Mouse (Mus musculus): ENCODE measurements around the gene Twist2. TPM values are rescaled to one million over a fixed set of nuclear protein-coding genes. Genes with fewer than 3 reads are reported as not detected.

Gene Twist2
- polyA plus RNA-seq, 1 experiment from 2014 or later = 2.7 TPM

GRCm38 (mm10) chr1:91883115-91883514 is 81.9 kb downstream of the Twist2 start:
- H3K4me2 ChIP-seq (replicated peaks; ENCODE audit: low read depth) = no peak overlapping the region
- no peak overlapping the region for H3K9ac ChIP-seq (ENCODE audit: low read depth, low read length)
- no peak for ATAC-seq
- WGBS = 30% methylated on average over 5 of the region's 5 CpGs
- H3K27ac ChIP-seq (ENCODE audit: low read depth, low read length) = no peak overlapping the region
- no peaks in the 10 kb centered on the region for H3K36me3 ChIP-seq (ENCODE audit: control insufficient read depth, insufficient read depth)
- no peaks in the 10 kb centered on the region for H3K27me3 ChIP-seq (replicated peaks; ENCODE audit: control insufficient read depth, insufficient read depth, low read length)
- H3K9me3 ChIP-seq (ENCODE audit: control insufficient read depth) = no peaks in the 10 kb centered on the region
- TF ChIP-seq CTCF (IDR thresholded peaks at IDR 0.05; ENCODE audit: low read depth) = no peak
- no peaks in the 10 kb centered on the region for H3K4me1 ChIP-seq (replicated peaks; ENCODE audit: control insufficient read depth, insufficient read depth, low read length)
- H3K4me3 ChIP-seq (ENCODE audit: low read depth, low read length) = no peak overlapping the region

- no peak for TF ChIP-seq CTCF (IDR thresholded peaks at IDR 0.05; ENCODE audit: low read depth)
- ATAC-seq = peak; percentile 83
- Histone ChIP-seq H3K9ac (ENCODE audit: low read depth, low read length) (no peak overlapping the region), H3K9me3 (ENCODE audit: control insufficient read depth) (no peaks in the 10 kb centered on the region), H3K4me1 (replicated peaks; ENCODE audit: control insufficient read depth, insufficient read depth, low read length) (no peaks in the 10 kb centered on the region), H3K36me3 (ENCODE audit: control insufficient read depth, insufficient read depth) (no peaks in the 10 kb centered on the region), H3K27me3 (replicated peaks; ENCODE audit: control insufficient read depth, insufficient read depth, low read length) (no peaks in the 10 kb centered on the region), H3K4me2 (replicated peaks; ENCODE audit: low read depth) (no peak overlapping the region), H3K4me3 (ENCODE audit: low read depth, low read length) (no peak overlapping the region), H3K27ac (ENCODE audit: low read depth, low read length) (no peak overlapping the region)
- 67% methylated on average over 11 of the region's 11 CpGs for WGBS
Measured at GRCm38 (mm10) chr1:91893598-91893997, 92.3 kb downstream of the Twist2 start.

- 82% methylated on average over 5 of the region's 5 CpGs for WGBS
- Histone ChIP-seq H3K4me1 (replicated peaks; ENCODE audit: control insufficient read depth, insufficient read depth, low read length) (no peaks in the 10 kb centered on the region), H3K9ac (ENCODE audit: low read depth, low read length) (no peak overlapping the region), H3K27me3 (replicated peaks; ENCODE audit: control insufficient read depth, insufficient read depth, low read length) (no peaks in the 10 kb centered on the region), H3K27ac (ENCODE audit: low read depth, low read length) (no peak overlapping the region), H3K4me3 (ENCODE audit: low read depth, low read length) (no peak overlapping the region), H3K36me3 (ENCODE audit: control insufficient read depth, insufficient read depth) (no peaks in the 10 kb centered on the region), H3K4me2 (replicated peaks; ENCODE audit: low read depth) (no peak overlapping the region), H3K9me3 (ENCODE audit: control insufficient read depth) (no peaks in the 10 kb centered on the region)
- no peak for TF ChIP-seq CTCF (IDR thresholded peaks at IDR 0.05; ENCODE audit: low read depth)
- ATAC-seq = no peak
Measured at GRCm38 (mm10) chr1:91894286-91894685, 93.0 kb downstream of the Twist2 start.

GRCm38 (mm10) chr1:91897078-91897477 is 95.8 kb downstream of the Twist2 start:
- Histone ChIP-seq H3K27ac (ENCODE audit: low read depth, low read length) (no peak overlapping the region), H3K27me3 (replicated peaks; ENCODE audit: control insufficient read depth, insufficient read depth, low read length) (no peaks in the 10 kb centered on the region), H3K4me1 (replicated peaks; ENCODE audit: control insufficient read depth, insufficient read depth, low read length) (no peaks in the 10 kb centered on the region), H3K9me3 (ENCODE audit: control insufficient read depth) (no peaks in the 10 kb centered on the region), H3K4me3 (ENCODE audit: low read depth, low read length) (no peak overlapping the region), H3K9ac (ENCODE audit: low read depth, low read length) (no peak overlapping the region), H3K4me2 (replicated peaks; ENCODE audit: low read depth) (no peak overlapping the region), H3K36me3 (ENCODE audit: control insufficient read depth, insufficient read depth) (no peaks in the 10 kb centered on the region)
- WGBS = 93% methylated on average over 2 of the region's 2 CpGs
- ATAC-seq = no peak
- peak; percentile 65 for TF ChIP-seq CTCF (IDR thresholded peaks at IDR 0.05; ENCODE audit: low read depth)
